Mouse (Mus musculus) intestine, embryonic 14.5 days (tissue): ENCODE data around the gene Lrrc4c. TPM values are rescaled to one million over a fixed set of nuclear protein-coding genes. Genes with fewer than 3 reads are reported as not detected.

ENCODE experiments used
- ATAC-seq: fragments of 200-750 bp; cut with Nextera tagmentation; replicated peaks from 2 replicates; pipeline ENCODE4 v1.8.0; 2017; ENCODE audit warnings: low read depth, moderate number of reproducible peaks, moderate TSS enrichment, moderate library complexity; ENCODE audit not compliant: low FRiP score, low TSS enrichment
- DNase-seq: peaks from one replicate; pipeline ENCODE4 v3.0.0-alpha.2; 2018; ENCODE audit warnings: low spot score
- H3K27ac ChIP-seq: fragments of 300-500 bp; sonication (generic); 2 replicates; pipeline ENCODE4 v1.5.1; 2014; ENCODE audit warnings: low read depth, mild to moderate bottlenecking, control low read depth
- H3K27me3 ChIP-seq: fragments of 300-500 bp; sonication (generic); replicated peaks from 2 replicates; pipeline ENCODE4 v1.6.1; 2014; ENCODE audit warnings: low read length, control low read depth; ENCODE audit not compliant: control insufficient read depth, insufficient read depth
- H3K36me3 ChIP-seq: fragments of 300-500 bp; sonication (generic); 2 replicates; pipeline ENCODE4 v1.6.1; 2014; ENCODE audit warnings: low read length, control low read depth; ENCODE audit not compliant: control insufficient read depth, insufficient read depth
- H3K4me1 ChIP-seq: fragments of 300-500 bp; sonication (generic); replicated peaks from 2 replicates; pipeline ENCODE4 v1.6.1; 2014; ENCODE audit warnings: low read length, control low read depth, mixed read lengths; ENCODE audit not compliant: control insufficient read depth, insufficient read depth
- H3K4me2 ChIP-seq: fragments of 300-500 bp; sonication (generic); 2 replicates; pipeline ENCODE4 v1.6.1; 2014; ENCODE audit warnings: low read length
- H3K4me3 ChIP-seq: fragments of 300-500 bp; sonication (generic); 2 replicates; pipeline ENCODE4 v1.5.1; 2014; ENCODE audit warnings: low read depth, low read length, control low read depth, mixed read lengths
- H3K9ac ChIP-seq: fragments of 300-500 bp; sonication (generic); 2 replicates; pipeline ENCODE4 v1.6.1; 2014; ENCODE audit warnings: mild to moderate bottlenecking, low read length
- H3K9me3 ChIP-seq: fragments of 300-500 bp; sonication (generic); 2 replicates; pipeline ENCODE4 v1.6.1; 2016; ENCODE audit warnings: low read length, control low read depth; ENCODE audit not compliant: control insufficient read depth
- WGBS: fragments of 180-500 bp; shearing (Covaris S2); extraction: QIAGEN DNeasy Blood & Tissue Kit; methylation state at CpG from one replicate; pipeline ENCODE4 v1.1.7; 2014; 5-methylcytosine and 5-hydroxymethylcytosine counted together
- polyA plus RNA-seq: library from polyadenylated mRNA; unstranded; fragments of >200 nt; fragmentation: Nextera tagmentation; extraction: Ambion mirVana; gene quantifications from 2 replicates; pipeline ENCODE4 v1.2.1, GENCODE M21; 2014

Gene Lrrc4c
- polyA plus RNA-seq, 1 experiment from 2014 or later, result 4.7 TPM

- Histone ChIP-seq H3K36me3 (no peaks in the 10 kb centered on the region), H3K4me1 (no peaks in the 10 kb centered on the region), H3K4me3 (no peak overlapping the region), H3K4me2 (no peak overlapping the region), H3K9me3 (no peaks in the 10 kb centered on the region), H3K9ac (no peak overlapping the region), H3K27ac (no peak overlapping the region), H3K27me3 (no peaks in the 10 kb centered on the region)
- no peak for ATAC-seq
- 77% methylated on average over 5 of the region's 5 CpGs for WGBS
- DNase-seq, result no peak
These were observed 1169.6 kb downstream of the Lrrc4c start for GRCm38 (mm10) chr2:97487567-97487966.

GRCm38 (mm10) chr2:97497069-97497468 lies 1179.1 kb downstream of the Lrrc4c start:
- Histone ChIP-seq H3K27me3 (no peaks in the 10 kb centered on the region), H3K9me3 (no peaks in the 10 kb centered on the region), H3K4me2 (no peak overlapping the region), H3K4me3 (no peak overlapping the region), H3K27ac (no peak overlapping the region), H3K4me1 (no peaks in the 10 kb centered on the region), H3K36me3 (no peaks in the 10 kb centered on the region), H3K9ac (no peak overlapping the region)
- DNase-seq, result no peak
- ATAC-seq, result no peak

GRCm38 (mm10) chr2:97502501-97502900 lies 1184.5 kb downstream of the Lrrc4c start:
- Histone ChIP-seq H3K36me3 (no peaks in the 10 kb centered on the region), H3K9me3 (no peaks in the 10 kb centered on the region), H3K4me3 (no peak overlapping the region), H3K4me2 (no peak overlapping the region), H3K4me1 (no peaks in the 10 kb centered on the region), H3K27ac (no peak overlapping the region), H3K9ac (no peak overlapping the region), H3K27me3 (no peaks in the 10 kb centered on the region)
- ATAC-seq (no peak), DNase-seq (no peak)
- WGBS, result 86% methylated on average over 1 of the region's 1 CpGs

GRCm38 (mm10) chr2:97504902-97505301 lies 1186.9 kb downstream of the Lrrc4c start:
- Histone ChIP-seq H3K9ac (no peak overlapping the region), H3K36me3 (no peaks in the 10 kb centered on the region), H3K4me2 (no peak overlapping the region), H3K27ac (no peak overlapping the region), H3K4me1 (no peaks in the 10 kb centered on the region), H3K4me3 (no peak overlapping the region), H3K9me3 (no peaks in the 10 kb centered on the region), H3K27me3 (no peaks in the 10 kb centered on the region)
- WGBS, result 70% methylated on average over 5 of the region's 5 CpGs
- DNase-seq, result no peak
- ATAC-seq, result no peak

- no peak overlapping the region for H3K4me2 ChIP-seq
- H3K4me1 ChIP-seq, result no peaks in the 10 kb centered on the region
- DNase-seq (no peak), ATAC-seq (no peak)
- no peak overlapping the region for H3K9ac ChIP-seq
- no peak overlapping the region for H3K4me3 ChIP-seq
- no peaks in the 10 kb centered on the region for H3K27me3 ChIP-seq
- WGBS, result 72% methylated on average over 2 of the region's 2 CpGs
- H3K36me3 ChIP-seq, result no peaks in the 10 kb centered on the region
- H3K9me3 ChIP-seq, result no peaks in the 10 kb centered on the region
- H3K27ac ChIP-seq, result no peak overlapping the region
These were observed 1206.4 kb downstream of the Lrrc4c start for GRCm38 (mm10) chr2:97524256-97524922.

GRCm38 (mm10) chr2:97525107-97525506 lies 1207.1 kb downstream of the Lrrc4c start:
- H3K9me3 ChIP-seq, result no peaks in the 10 kb centered on the region
- H3K4me2 ChIP-seq, result no peak overlapping the region
- WGBS, result 88% methylated on average over 2 of the region's 2 CpGs
- no peak overlapping the region for H3K4me3 ChIP-seq
- no peak overlapping the region for H3K27ac ChIP-seq
- no peak for DNase-seq
- ATAC-seq, result no peak
- no peak overlapping the region for H3K9ac ChIP-seq
- no peaks in the 10 kb centered on the region for H3K36me3 ChIP-seq
- no peaks in the 10 kb centered on the region for H3K27me3 ChIP-seq
- no peaks in the 10 kb centered on the region for H3K4me1 ChIP-seq

- Histone ChIP-seq H3K27me3 (no peaks in the 10 kb centered on the region), H3K4me3 (no peak overlapping the region), H3K4me1 (no peaks in the 10 kb centered on the region), H3K9ac (no peak overlapping the region), H3K36me3 (no peaks in the 10 kb centered on the region), H3K9me3 (no peaks in the 10 kb centered on the region), H3K4me2 (no peak overlapping the region), H3K27ac (no peak overlapping the region)
- ATAC-seq (no peak), DNase-seq (no peak)
- WGBS, result 53% methylated on average over 4 of the region's 4 CpGs
These were observed 1212.7 kb downstream of the Lrrc4c start for GRCm38 (mm10) chr2:97530622-97531021.

GRCm38 (mm10) chr2:97543691-97544672 lies 1226.0 kb downstream of the Lrrc4c start:
- no peaks in the 10 kb centered on the region for H3K36me3 ChIP-seq
- no peak overlapping the region for H3K4me3 ChIP-seq
- H3K9me3 ChIP-seq, result no peaks in the 10 kb centered on the region
- no peaks in the 10 kb centered on the region for H3K4me1 ChIP-seq
- no peak overlapping the region for H3K9ac ChIP-seq
- WGBS, result 71% methylated on average over 10 of the region's 10 CpGs
- H3K4me2 ChIP-seq, result no peak overlapping the region
- no peak overlapping the region for H3K27ac ChIP-seq
- DNase-seq, result no peak
- no peak for ATAC-seq
- H3K27me3 ChIP-seq, result no peaks in the 10 kb centered on the region
